Mouse (Mus musculus) right cerebral cortex, adult 2 months (tissue): ENCODE measurements at regions not wholly inside any gene's neighbourhood (a gene's known extent, or its start where the extent isn't known, plus 50 kb on each side); places are given as distances from the start of the nearest gene placed in this dataset.
"Not testable (repeated sequence)": the region's sequence is repeated elsewhere in the genome, so short reads cannot be mapped to it uniquely, and the experiment has no call there.

Experiments
- DNase-seq, 2 experiments: peaks; one replicate each; pipeline ENCODE4 v3.0.0; 2021 to 2022; ENCODE audit warnings: low spot score in 2 of 2

DNA sequence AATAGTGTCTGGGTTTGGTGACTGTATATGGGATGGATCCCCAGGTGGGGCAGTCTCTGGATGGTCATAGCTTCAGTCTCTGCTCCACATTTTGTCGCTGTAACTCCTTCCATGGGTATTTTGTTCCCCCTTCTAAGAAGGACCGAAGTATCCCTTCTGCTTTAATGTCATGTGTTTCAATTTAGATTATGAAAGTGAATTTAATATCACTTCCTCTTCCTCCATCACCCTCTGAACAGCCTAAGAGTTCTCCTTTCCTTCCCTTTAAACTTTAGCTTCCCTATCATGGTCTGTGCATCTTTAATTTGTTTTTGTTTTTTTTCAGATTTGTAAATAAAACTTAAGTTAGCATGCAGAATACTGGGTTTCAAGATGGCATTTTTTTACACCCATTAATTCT is 211.0 kb upstream of the Phyhipl start:
- DNase-seq: no peak

DNA sequence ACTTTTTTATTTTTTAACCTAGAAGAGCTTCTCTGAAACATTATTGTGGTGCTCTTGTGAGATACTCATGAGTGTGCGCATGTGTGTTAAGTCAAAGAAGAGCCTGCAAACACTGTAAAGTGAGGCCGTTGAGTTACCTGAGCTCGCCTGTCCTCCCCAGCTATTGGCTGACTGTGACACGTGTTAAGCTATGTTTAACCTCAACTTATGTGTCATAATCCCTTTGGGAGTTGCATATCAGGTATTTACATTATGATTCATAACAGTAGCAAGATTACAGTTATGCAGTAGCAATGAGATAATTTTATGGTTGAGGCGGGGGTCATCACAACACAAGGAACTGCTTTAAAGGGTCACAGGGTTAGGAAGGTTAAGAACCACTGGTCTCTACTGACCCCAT is 208.9 kb upstream of the Phyhipl start:
- no peak for DNase-seq

DNA sequence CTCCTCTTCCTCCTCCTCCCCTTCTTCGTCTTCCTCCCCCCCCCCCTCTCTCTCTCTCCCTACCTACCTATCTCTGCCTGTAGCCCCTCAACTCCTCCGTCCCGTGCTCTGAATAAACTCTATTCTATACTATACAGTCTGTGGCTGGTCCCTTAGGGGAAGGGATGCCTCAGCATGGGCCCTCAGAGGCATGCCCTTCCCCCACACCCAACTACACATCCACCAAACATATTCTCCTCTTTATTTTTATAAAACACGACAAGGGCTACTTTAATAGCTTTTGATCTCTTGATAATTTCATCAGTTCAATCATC is 206.2 kb upstream of the Phyhipl start:
- DNase-seq: no peak

DNA sequence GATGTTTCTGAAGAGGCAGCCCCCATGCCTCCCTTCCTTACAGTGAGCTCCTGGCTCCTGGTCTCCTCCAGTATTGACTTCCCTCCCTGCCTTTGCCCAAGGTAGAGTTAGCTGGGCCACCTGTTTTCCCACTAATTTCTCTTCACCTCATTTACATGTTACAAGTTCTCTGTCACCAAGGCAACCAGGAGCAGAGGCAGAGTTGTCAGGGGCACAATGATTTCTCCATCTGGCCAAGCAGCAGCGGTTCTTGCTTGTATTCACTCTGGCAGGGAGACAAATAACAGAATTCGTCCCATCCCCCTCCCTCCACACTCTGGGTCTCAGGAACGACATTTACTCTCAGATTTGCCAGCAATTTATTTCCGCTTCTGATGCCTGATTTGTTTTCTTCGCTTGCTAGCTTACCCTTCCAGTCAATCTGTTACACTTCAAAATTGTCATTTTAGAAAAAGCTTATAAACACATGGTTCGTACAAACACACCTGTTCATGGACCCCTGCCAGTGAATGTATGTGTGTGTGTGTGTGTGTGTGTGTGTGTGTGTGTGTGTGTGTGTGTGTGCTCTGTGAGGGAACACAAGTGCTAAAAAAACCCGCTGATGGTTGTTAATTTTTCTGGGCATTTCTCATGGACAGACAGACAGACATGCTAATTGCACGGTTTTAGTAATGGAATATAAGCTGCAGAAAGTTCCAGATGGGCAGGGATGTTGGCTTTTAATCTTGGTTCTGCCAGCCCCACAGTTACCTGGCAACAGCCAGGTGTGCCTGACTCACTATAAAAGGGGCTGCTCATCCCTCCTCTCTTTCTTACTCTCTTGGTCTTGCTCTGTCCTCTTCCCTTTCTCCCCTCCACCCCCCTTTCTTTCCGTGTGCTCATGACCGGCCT is 205.6 kb upstream of the Phyhipl start:
- DNase-seq: peak in 1 of 2 experiments; percentile 54

DNA sequence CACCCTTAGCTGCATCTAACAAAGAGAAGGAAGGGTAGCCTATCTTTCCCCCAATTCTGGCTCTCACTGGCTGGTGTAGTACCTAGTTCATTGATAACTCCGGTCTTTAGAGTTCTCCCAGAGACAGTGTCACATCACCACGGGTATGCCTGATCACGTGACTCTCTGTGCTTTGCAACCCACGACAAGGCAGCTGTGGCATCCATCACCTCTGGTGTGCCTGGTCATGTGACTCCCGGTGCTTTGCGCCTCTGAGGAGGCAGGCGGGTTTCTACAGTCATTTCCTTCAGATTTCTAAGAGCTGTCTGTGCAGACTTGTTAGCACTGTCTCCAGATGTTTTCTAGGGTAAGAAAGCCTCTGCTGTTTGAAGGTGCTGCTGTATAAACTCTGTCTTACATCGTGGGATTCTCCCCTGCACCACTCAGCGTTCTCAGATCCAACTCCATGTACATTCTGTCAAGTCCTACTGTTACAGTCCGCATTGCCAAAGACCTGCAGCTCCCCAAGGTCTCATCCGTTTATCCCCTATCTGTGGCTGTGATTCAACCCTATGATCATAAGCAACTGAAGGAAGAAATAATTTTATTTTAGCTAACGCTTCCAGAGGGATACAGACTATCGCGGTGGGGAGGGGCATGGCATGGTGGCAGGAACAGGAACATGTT is 201.5 kb upstream of the Phyhipl start:
- no peak for DNase-seq

DNA sequence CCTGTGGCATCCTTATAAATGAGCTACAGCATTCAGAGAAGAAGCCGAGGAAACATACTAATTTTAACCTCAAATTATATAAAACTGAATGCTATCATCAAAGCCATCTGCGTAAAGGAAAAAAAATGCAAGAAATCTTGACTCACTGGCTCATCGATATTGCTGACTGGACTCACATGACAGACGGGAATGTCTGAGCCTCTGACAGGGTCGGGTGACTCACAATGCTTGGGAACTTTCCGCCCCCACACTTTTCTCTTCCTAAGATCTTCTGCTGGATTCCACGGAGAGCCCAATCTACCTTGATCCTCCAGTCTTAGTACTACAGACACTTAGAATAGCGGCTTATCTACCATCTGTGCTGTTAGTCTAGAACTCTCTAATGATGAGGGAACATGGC is 200.2 kb upstream of the Phyhipl start:
- peak; percentile 44 to 55 for DNase-seq

DNA sequence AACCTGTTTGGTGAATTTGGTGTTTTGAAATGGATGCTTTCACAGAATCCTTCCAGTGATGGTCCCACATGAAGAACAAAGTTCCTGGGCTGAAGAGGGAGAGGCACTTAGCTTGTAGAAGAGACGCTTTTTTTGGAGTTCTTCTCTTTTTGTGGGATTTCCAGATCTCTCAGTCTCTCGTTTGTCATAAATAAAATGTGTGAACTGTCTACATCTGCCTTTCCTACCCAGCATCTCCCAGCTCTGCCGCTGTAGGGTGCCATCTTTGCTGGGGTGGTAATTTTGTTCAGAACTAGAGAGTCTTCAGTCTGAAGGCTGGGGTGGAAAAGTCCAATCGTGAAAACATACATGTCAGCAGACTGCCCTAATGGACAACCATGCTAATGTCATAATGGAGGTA is 197.8 kb upstream of the Phyhipl start:
- DNase-seq: peak in 1 of 2 experiments; percentile 8

DNA sequence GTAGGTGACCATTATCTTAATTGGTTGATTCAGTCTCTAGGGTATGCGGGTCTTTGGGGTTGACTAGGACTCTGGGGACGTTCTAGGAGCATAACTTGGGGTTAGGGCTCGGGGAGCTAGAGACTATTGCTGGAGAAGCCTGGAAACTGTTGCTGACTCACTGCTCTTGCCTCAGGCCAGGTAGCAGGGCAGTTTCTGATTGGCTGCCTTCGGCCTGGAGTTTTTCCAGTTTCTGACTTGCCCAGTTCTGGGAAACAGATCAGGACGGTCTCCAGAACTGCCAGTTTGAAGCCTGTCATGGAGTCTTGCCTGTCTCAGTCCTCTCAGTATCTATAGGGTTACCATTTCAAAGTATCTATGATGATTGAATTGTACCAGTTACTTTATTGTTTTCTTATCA is 192.4 kb upstream of the Phyhipl start:
- DNase-seq: no peak

DNA sequence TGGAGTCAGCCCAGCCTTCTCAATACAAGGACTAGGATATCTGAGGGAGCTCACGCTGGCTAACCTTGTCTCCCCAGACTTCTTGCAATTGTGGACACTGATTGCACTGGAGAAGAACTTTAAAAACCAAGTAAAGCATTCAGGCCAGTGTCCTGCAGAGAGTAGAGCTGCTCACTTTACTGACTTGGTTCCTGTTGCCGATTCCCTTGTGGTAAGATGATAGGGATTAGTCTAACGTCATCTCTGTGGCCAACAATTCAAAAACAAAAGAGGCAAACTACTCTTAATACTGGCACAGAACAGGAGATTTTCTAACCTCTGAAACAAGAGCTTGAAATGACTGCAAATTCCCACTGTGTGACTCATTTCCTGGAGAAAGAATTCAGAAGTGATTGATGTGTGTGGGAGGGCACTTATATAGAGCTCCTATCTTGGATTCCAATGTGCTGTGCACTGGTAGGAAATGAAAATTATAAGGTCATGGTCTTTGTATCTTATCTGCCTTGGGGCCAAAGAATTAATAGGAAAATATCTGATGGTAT is 191.6 kb upstream of the Phyhipl start:
- DNase-seq: peak in 1 of 2 experiments; percentile 5

DNA sequence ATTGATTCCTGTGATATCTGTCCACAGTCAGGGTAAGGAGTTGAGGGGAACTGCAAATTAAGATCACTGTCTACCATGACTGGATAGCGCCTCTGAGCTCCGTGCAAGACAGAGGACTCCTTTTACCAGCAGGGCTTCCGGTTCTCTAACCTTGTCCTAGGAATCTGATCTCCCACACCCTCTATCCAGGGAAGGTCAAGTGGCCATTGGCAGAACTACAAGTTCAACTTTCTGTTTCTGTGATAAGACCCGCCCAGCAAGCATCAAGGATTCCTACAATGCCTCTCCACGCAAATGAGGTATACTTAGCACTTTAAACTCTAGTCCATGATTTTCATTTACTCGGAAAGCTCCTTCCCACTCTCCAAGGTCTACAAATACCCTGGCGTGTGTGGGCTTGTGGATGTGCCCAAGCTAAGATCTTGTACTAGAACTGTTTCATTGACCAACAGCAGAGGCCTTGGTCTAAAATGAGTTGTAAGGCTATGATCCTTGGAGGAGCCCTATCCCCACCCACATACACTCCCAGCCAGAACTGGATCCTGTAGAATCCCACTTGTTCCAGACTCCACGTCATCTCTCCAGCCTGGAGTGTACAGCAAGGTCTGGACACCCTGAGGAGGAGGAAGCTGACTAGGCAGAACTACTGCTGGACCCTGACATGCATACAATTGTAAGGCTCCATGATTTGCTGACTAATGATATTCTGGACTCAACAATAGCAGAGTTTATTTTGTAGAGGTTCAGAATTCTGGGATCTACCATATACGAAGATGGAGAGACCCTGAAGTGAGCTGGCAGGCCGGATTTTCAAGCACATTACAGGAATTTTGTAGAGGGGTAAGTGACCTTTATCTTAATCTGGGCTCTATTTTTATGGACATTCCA is 190.8 kb upstream of the Phyhipl start:
- peak in 1 of 2 experiments; percentile 17 for DNase-seq

DNA sequence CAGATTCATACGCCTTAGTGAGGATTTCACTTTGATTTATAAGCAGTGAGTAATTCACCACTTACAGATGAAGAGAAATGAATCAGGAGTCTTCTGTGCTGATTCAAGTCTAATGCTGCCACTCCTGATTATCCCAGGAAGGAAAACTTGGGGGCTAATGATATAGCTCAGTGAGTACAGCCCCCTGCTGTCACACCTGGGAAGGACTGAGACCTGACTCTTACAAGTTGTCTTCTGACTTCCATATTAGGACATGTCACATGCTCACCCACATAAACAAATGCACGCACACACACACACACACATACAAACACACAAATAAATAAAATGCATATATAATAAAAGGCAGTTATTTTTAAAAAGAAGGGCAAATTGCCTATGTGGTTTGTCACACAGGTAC is 188.1 kb upstream of the Phyhipl start:
- DNase-seq: no peak

DNA sequence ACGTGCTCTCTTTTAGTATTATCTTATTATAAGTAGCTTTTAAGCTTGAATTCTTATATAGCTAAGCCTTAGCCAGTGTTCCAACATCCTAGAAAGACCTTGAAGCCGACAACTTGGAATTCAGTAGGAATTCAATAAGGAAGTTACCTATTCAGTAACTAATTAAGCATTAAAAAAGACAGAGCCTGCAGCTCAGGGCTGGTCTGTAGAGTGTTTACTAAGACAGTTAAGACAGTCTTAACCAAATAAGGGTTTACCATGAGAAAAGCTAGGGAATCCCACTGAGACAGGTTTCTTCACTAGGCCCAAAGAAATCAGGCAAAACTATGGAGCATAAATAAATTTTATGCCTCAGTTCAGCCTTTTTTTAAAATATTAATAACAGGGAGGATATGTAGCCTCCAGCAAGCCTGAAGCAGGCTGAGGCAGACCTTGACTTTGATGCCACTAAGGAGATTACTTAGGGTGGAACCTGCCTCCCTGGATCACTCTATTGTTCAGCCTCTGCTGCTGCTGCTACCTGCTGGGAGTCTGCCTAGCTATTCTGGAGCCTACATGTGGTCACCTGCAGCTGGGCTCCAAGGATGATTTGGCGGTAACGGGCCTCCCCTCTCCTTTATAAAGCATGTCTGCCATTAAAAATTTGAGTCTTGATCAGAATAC is 186.5 kb upstream of the Phyhipl start:
- DNase-seq: no peak

DNA sequence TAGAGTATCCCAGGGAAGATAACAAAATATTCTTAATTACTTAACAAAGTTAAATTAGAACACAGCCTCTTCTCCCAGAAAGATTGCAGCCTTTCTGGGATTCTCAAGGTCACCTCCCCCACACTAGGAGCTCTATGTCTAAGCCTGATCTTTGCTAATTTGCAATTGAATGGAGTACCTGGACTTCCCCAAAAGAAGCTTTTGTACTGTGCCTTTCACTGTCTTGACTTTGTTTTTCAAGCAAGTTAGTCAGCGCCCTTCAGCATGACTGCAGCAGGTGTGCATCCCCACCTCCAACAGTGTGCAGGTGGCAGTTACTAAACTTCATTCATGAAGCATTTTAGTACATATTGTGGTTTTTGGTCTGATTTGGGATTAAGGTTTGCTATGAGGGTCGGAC is 185.4 kb upstream of the Phyhipl start:
- DNase-seq: not testable (repeated sequence)

DNA sequence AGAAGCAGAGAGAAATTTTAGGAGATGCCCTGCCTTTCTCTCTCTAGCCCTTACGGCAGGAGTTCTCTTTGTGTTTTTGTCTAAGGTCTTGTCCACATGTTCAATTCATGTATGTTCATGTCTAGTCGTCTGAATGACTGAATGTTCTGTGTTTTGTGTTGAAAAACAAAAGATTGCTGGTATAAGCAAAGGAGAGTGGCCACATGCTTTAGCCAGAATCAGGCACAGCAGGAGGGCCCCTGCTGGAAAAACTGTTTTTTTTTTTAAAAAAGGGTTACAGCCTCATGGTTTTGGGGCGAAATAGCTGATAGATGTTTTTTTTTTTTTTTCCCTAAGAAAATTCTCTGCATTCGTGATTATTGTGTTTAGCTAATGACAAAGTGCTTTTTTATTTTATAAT is 182.4 kb upstream of the Phyhipl start:
- DNase-seq: no peak

DNA sequence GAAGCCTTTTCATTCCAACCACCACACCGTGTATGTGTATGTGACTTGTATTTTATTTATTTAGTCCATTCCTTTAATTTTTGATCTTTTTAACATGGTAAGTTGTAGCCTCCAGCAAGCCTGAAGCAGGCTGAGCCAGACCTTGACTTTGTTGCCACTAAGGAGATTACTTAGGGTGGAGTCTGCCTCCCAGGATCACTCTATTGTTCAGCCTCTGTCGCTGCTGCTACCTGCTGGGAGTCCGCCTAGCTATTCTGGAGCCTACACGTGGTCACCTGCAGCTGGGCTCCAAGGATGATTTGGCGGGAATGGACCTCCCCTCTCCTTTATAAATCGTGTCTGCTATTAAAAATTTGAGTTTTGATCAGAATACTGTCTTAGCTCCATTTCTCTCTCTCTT is 181.6 kb upstream of the Phyhipl start:
- no peak for DNase-seq

DNA sequence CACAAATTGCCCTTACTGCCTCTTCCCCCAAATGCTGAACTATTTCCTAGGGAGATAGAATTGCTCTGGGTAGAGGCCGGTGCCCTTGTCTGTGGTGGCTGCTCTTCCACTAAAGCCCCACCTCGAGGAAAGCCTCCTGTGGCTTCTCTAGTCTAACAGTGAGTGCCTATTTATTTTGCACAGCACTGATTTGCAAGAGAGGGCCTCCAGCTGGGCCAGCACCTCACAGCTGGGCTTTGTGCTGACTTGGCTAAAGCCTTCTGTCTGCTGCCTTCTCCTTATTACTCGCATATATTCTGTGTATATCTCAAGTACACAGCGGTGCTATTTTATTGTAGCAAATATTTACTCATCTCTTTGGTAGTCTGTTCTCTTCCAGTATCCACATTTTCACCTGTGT is 176.9 kb upstream of the Phyhipl start:
- DNase-seq: no peak

DNA sequence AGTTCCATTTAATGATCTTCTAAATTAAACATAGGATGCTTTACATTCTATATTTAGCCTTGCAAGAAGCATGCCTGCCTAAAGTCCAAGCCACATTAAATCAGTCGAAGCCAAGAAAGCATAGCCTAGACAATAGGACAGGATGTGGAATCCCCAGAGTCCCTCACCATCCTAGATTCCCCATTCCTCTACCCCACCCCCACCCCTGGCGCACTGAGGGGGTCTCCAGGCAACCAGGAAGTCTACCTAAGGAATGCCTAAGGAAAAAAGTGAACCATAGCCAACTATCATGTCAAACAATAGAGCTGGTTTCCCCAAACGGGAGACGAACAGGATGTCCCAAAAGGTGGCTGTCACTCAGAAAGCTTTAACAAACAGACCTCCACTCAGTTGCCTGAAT is 172.5 kb upstream of the Phyhipl start:
- no peak for DNase-seq

DNA sequence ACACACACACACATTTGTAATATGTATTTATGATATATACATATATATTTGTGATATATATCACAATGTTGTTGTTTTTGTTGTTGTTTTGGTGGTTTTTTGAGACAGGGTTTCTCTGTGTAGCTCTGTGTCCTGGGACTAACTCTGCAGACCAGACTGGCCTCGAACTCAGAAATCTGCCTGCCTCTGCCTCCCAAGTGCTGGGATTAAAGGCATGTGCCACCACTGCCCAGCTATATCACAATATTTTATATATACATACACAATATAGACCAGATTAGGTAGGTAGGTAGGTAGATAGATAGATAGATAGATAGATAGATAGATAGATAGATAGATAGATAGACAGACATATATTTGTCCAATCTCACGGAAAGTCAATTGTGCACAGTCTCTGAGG is 171.8 kb upstream of the Phyhipl start:
- not testable (repeated sequence) for DNase-seq

DNA sequence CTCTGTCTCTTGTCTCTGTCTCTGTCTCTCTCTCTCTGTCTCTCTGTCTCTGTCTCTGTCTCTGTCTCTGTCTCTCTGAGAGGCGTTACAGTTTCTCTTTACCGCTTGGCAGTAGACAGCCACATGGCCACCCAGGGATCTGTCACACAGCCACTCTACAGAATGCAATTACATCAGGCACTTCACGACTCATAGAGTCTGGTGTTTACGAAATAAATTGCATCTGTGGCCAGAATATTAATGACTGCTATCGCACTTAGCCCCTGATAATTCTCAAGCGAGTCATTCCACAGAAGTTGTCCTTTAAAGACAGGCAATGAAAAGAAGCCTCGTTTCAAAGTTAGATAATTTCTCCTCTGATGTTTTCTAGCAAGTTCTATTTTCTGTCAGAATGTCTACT is 170.9 kb upstream of the Phyhipl start:
- no peak for DNase-seq

DNA sequence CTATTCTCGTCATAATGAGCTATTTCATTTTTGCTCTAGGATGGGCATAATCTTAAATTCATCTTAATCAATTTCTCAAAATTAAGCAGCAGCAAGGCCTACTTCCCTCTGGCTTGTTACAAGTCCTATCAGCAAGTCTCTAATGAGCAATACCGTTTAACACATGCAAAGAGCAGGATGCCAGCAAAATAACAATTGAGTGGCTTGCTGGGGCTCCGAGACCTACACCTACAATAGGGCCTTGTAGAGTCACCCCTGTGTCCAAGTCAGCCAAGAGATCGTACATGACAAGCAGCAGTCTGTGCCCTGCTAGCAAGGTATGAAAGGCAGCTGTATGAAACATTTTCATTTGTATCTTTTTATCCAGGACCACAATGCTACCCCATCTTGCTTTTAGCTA is 169.7 kb upstream of the Phyhipl start:
- no peak for DNase-seq

DNA sequence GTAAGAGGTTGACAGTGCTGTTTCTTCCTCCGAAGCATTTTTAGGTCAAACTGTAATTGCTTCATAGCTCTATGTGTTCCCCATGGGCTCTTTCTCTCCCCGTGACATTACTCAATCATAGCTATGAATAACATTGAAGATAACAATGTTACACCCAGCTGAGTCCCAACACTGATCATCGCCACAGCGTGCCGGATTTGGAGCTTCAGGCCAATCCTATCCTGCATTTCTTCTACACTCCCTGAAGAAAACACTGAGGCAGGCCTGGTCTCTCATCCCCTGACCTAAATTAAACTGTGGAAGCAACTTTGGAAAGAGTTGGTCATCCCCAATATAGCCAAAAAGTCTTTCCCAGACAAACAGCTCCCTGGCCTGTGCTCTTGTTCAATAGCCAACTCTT is 168.7 kb upstream of the Phyhipl start:
- DNase-seq: no peak

DNA sequence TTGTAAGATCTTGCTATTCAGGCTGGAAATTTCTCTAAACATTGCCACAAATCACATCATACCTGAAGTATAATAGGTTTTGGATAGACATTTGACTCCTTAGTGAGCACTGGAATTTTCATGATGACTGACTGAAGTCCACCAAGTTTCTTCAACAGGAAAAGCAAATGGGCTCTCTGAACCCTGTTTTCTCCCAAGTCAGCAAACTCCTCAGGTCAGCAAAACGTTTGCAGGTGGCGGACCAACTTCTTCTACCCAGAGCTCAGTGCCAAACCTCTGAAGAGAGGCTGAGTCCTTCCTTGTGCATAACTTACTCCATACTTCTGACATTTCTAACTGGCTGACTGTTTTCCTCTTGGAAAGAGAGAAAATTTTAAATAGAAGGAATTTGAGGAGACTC is 164.2 kb upstream of the Phyhipl start:
- no peak for DNase-seq
